Mouse (Mus musculus) Patski (cell line): ENCODE data around the gene N4bp2. TPM values are rescaled to one million over a fixed set of nuclear protein-coding genes. Genes with fewer than 3 reads are reported as not detected.

Experiments
- ATAC-seq: fragments of 100-300 bp; one replicate; pipeline ENCODE4 v1.8.0; 2021
- CTCF ChIA-PET: fragments of 350-600 bp; sonication (Branson Sonifier 250); formaldehyde crosslinking; loops from one replicate; lab custom pipeline; 2022; ENCODE audit warnings: inconsistent platforms; lab: Charles Lee
- POLR2A ChIA-PET: fragments of 350-600 bp; sonication (Branson Sonifier 250); formaldehyde crosslinking; loops from one replicate; lab custom pipeline; 2022; ENCODE audit warnings: antibody characterized with exemption, inconsistent platforms; lab: Charles Lee
- DNase-seq: peaks from one replicate; pipeline ENCODE4 v3.0.0-alpha.2; 2011; ENCODE audit warnings: low read depth, low spot score
- H3K27me3 ChIP-seq: fragments of 371-371 bp; one replicate; pipeline ENCODE4 v1.5.1; 2021
- CTCF ChIP-seq: fragments of 100-300 bp; IDR thresholded peaks from one replicate; pipeline ENCODE4 v1.5.1; 2021
- in situ Hi-C: fragments of 300-500 bp; cut with MboI; formaldehyde crosslinking; loops from 3 replicates; pipeline ENCODE4 v1.11.1; 2018; ENCODE audit warnings: low pct_unique_long_range_greater_than_20kb, mixed read lengths
- polyA plus RNA-seq: library from polyadenylated mRNA; unstranded; gene quantifications from one replicate; pipeline ENCODE4 v1.2.3, GENCODE M21; 2021

N4bp2 gene
- polyA plus RNA-seq, 1 experiment from 2014 or later, result 9.8 TPM

DNA sequence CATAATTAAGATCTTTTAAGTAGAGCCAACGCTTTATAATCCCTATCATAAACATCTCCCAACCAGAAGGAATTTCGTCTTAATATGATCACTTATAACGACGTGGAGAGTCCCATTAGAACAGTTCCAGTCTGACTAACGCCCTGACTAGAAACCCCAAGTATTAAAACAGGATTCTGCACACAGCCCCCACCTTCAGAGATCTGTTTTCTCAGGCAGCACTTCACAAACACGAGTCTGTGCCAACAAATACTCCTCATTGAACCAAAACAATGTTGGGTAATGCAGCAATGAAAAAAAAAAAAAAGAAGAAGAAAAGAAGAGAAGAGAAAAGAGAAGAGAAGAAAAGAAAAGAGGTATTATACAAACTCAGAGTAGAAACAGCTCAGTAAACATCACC, 96.1 kb downstream of the N4bp2 start:
- CTCF ChIA-PET, result interaction anchor here (0.9 kb wide), 1 partner anchor 10 kb away, joined by 3 read pairs; no protein-coding TSS in a partner anchor
- in situ Hi-C loops, result no loop called here
- no peak for ATAC-seq
- no peak for DNase-seq
- H3K27me3 ChIP-seq, result no peaks in the 10 kb centered on the region
- POLR2A ChIA-PET, result interaction anchor here (0.6 kb wide), 1 partner anchor 223 kb away, joined by 5 read pairs; no protein-coding TSS in a partner anchor
- no peak for TF ChIP-seq CTCF

DNA sequence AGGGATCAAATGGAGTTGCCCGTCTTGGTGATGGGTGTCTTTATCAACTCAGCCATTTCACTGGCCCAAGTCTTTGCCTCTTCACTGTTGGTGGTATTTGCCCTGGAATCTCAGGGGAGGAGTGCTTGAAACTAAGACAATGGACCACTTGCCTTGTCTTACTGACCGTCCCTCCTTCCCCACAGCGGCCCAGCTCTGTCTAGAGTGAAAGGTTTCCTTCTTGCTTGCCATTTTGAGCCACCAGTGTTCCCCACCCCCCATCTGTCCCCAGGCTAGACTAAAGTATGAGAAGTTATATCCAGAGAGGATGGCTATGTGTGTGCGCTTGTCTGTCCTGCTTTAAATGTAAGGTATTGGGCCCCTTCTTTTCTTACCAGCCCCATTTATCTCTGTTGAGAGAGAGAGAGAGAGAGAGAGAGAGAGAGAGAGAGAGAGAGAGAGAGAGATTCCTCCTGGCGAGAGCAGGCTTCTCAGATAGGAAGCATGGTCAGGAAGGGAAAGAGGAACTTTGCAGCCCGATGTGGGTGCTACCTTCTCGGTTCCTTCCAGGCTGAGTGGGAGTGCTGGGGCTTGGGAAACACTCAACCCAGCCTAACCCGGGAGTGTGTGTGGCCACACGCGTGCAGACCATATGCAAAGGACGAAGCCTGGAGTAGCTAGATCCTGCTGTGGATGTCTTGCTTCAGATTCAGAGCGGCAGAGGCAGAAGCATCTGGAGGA, 97.1 kb downstream of the N4bp2 start:
- ChIA-PET CTCF (interaction anchor here (0.9 kb wide), 1 partner anchor 11 kb away, joined by 3 read pairs; no protein-coding TSS in a partner anchor), POLR2A (interaction anchor here (0.6 kb wide), 1 partner anchor 222 kb away, joined by 5 read pairs; no protein-coding TSS in a partner anchor)
- no peaks in the 10 kb centered on the region for H3K27me3 ChIP-seq
- in situ Hi-C loops, result no loop called here
- DNase-seq (no peak), ATAC-seq (no peak)
- no peak for TF ChIP-seq CTCF

DNA sequence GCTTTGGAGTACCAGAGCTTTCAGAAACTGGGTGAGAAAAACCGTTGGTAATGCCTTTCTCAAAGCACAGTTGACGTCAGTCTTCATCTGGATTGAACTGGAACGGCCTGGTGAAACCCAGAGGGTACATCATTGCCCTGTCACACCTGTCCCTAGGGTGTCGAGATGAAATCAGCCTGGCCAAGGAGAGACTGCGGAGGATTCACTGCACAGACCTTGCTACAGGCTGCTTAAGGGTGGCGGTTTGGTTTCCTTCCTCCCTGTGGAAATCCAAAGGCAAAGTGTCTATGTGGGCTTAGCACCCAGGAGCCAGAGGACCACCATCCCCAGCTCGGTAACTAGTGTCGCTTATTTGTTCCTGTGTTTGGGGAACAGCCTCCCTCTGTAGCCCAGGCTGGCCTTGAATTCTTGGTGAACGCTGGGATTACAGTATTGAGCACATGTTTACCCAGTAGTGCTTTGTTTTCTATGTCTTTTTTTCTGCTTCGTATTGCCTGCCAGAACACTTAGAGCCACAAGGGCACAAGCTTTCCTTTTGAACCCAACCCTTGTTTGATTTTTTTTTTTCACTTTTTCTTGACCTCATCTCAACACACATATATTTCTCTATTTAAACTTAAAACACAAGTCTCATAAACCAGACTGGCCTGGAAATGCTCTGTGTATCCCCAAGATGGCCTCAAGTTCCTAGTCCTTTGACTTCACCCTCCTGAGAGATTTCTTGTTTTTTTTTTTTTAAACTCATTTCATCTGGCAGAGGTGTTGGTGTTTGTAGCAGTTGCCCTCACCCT, 98.0 kb downstream of the N4bp2 start, which contains the start of gene Rhoh:
Gene Rhoh, plus strand, starts transcription at position 60 of the 791 bp plus-strand sequence.
- ChIA-PET CTCF (no interaction called here), POLR2A (interaction anchor here (0.7 kb wide), 1 partner anchor 67 kb away, joined by 3 read pairs; no protein-coding TSS in a partner anchor)
- DNase-seq (no peak), ATAC-seq (no peak)
- in situ Hi-C loops, result no loop called here
- no peaks in the 10 kb centered on the region for H3K27me3 ChIP-seq
- TF ChIP-seq CTCF, result no peak

GRCm38 (mm10) chr5:65862217-65862927, 99.1 kb downstream of the N4bp2 start:
- ChIA-PET POLR2A (interaction anchor here (0.6 to 0.7 kb wide), 2 partner anchors 27 to 68 kb away, joined by 3 read pairs; no protein-coding TSS in a partner anchor), CTCF (no interaction called here)
- in situ Hi-C loops, result no loop called here
- no peak for TF ChIP-seq CTCF
- no peak for DNase-seq
- ATAC-seq, result no peak
- H3K27me3 ChIP-seq, result no peaks in the 10 kb centered on the region

- ChIA-PET CTCF (no interaction called here), POLR2A (no interaction called here)
- in situ Hi-C loops, result no loop called here
- TF ChIP-seq CTCF, result no peak
- ATAC-seq, result no peak
- no peaks in the 10 kb centered on the region for H3K27me3 ChIP-seq
- no peak for DNase-seq
These were observed 100.0 kb downstream of the N4bp2 start for GRCm38 (mm10) chr5:65863349-65863749.

- ChIA-PET POLR2A (no interaction called here), CTCF (no interaction called here)
- TF ChIP-seq CTCF, result no peak
These were observed 101.2 kb downstream of the N4bp2 start for GRCm38 (mm10) chr5:65864486-65864885.

GRCm38 (mm10) chr5:65864946-65865345, 101.6 kb downstream of the N4bp2 start:
- CTCF ChIA-PET, result interaction anchor here (2.0 kb wide), 1 partner anchor 15 kb away, joined by 4 read pairs; no protein-coding TSS in a partner anchor
- H3K27me3 ChIP-seq, result no peaks in the 10 kb centered on the region
- POLR2A ChIA-PET, result no interaction called here
- DNase-seq, result no peak
- in situ Hi-C loops, result no loop called here
- no peak for ATAC-seq
- no peak for TF ChIP-seq CTCF

More at GRCm38 (mm10) chr5:65864486-65864885, 101.2 kb downstream of the N4bp2 start:
- ATAC-seq (no peak), DNase-seq (no peak)
- in situ Hi-C loops, result no loop called here
- no peaks in the 10 kb centered on the region for H3K27me3 ChIP-seq

DNA sequence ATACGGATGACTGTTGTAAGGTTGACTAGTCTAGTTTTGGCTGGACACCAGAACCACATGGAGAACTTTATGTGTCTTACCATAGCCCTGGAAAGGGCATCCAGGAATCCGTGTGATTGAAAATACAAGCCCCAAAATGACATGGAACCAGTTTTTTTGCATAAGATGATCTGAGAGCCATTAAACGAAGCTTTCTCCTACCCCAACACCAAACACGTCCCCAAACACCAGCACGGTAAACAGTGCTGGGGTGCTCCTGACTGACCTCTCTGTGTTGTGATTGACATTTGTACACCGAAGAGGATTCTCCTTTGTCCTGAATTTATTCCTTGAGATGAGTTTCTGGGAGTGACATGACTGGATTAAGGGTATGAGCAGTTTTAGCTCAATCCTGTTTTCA, 103.3 kb downstream of the N4bp2 start:
- no peak for ATAC-seq
- ChIA-PET POLR2A (no interaction called here), CTCF (interaction anchor here (1.6 to 2.0 kb wide), 2 partner anchors 11 to 16 kb away, joined by 4 read pairs; no protein-coding TSS in a partner anchor)
- DNase-seq, result no peak
- H3K27me3 ChIP-seq, result no peaks in the 10 kb centered on the region
- in situ Hi-C loops, result no loop called here
- no peak for TF ChIP-seq CTCF

GRCm38 (mm10) chr5:65867380-65868116, 104.2 kb downstream of the N4bp2 start:
- ATAC-seq, result no peak
- ChIA-PET CTCF (interaction anchor here (1.6 kb wide), 2 partner anchors 12 to 36 kb away, joined by 4 read pairs; no protein-coding TSS in a partner anchor), POLR2A (no interaction called here)
- no peaks in the 10 kb centered on the region for H3K27me3 ChIP-seq
- in situ Hi-C loops, result no loop called here
- TF ChIP-seq CTCF, result no peak
- no peak for DNase-seq
